Mouse (Mus musculus) erythroblast, embryonic 14.5 days (primary cell): ENCODE data around the gene Rfx2.

ENCODE experiments used
- GATA1 ChIP-seq: IDR thresholded peaks from 2 replicates; pipeline ENCODE4 v1.6.1; 2012; ENCODE audit warnings: low read length, inconsistent platforms, mixed read lengths
- TAL1 ChIP-seq: IDR thresholded peaks from 3 replicates; pipeline ENCODE4 v1.6.1; 2012; ENCODE audit warnings: low read length, inconsistent platforms, mixed read lengths

GRCm38 (mm10) chr17:56823352-56823751 is 7.5 kb downstream of the Rfx2 start:
- TF ChIP-seq TAL1 (no peak), GATA1 (no peak)
